Mouse (Mus musculus) MEL (cell line): ENCODE data around the gene Isl1. TPM values are rescaled to one million over a fixed set of nuclear protein-coding genes. Genes with fewer than 3 reads are reported as not detected.

Source experiments
- DNase-seq: peaks from one replicate; pipeline ENCODE4 v3.0.0; 2011; ENCODE audit warnings: low read depth, low spot score
- H3K27ac ChIP-seq: 2 replicates; pipeline ENCODE4 v1.5.1; 2012; ENCODE audit warnings: low read depth, mild to moderate bottlenecking, control low read depth, low read length, moderate library complexity; ENCODE audit not compliant: control insufficient read depth
- H3K27me3 ChIP-seq, 2 experiments: fragments of 150-350 bp in 1 of 2; sonication (generic) in 1 of 2; 2 replicates each; pipeline ENCODE4 v1.6.1; 2012; ENCODE audit warnings: low read length in 2 of 2, mild to moderate bottlenecking in 2 of 2, improper control_type of control experiment in 1 of 2, moderate library complexity in 1 of 2; ENCODE audit not compliant: insufficient read depth in 2 of 2, control insufficient read depth in 1 of 2
- H3K36me3 ChIP-seq, 2 experiments: 2 replicates each; pipeline ENCODE4 v1.6.1; 2012 to 2014; ENCODE audit warnings: low read length in 2 of 2, improper control_type of control experiment in 1 of 2, inconsistent platforms in 1 of 2, mild to moderate bottlenecking in 1 of 2; ENCODE audit not compliant: insufficient read depth in 2 of 2, control insufficient read depth in 1 of 2
- H3K4me1 ChIP-seq, 2 experiments: fragments of 150-350 bp in 1 of 2; sonication (generic) in 1 of 2; 2 replicates each; pipeline ENCODE4 v1.6.1; 2012; ENCODE audit warnings: low read length in 2 of 2, improper control_type of control experiment in 1 of 2, mild to moderate bottlenecking in 1 of 2; ENCODE audit not compliant: insufficient read depth in 2 of 2, control insufficient read depth in 1 of 2
- H3K4me3 ChIP-seq, 2 experiments: fragments of 150-350 bp in 1 of 2; sonication (generic) in 1 of 2; 2 replicates each; pipeline ENCODE4 v1.5.1; 2012; ENCODE audit warnings: low read depth in 2 of 2, low read length in 2 of 2, mild to moderate bottlenecking in 2 of 2, moderate library complexity in 2 of 2, control low read depth in 1 of 2, improper control_type of control experiment in 1 of 2; ENCODE audit not compliant: control insufficient read depth in 1 of 2, insufficient read depth in 1 of 2
- H3K79me2 ChIP-seq: 2 replicates; pipeline ENCODE4 v1.6.1; 2012; ENCODE audit warnings: mild to moderate bottlenecking, low read length, moderate library complexity; ENCODE audit not compliant: control insufficient read depth, poor library complexity, insufficient read depth
- H3K9ac ChIP-seq: 2 replicates; pipeline ENCODE4 v1.6.1; 2012; ENCODE audit warnings: low read depth, mild to moderate bottlenecking, control low read depth, low read length, moderate library complexity; ENCODE audit not compliant: control insufficient read depth, poor library complexity, severe bottlenecking
- H3K9me3 ChIP-seq: fragments of 150-350 bp; sonication (generic); replicated peaks from 2 replicates; pipeline ENCODE4 v1.6.1; 2012; ENCODE audit warnings: mild to moderate bottlenecking, low read length, improper control_type of control experiment, moderate library complexity; ENCODE audit not compliant: insufficient read depth
- GABPA ChIP-seq: IDR thresholded peaks from 2 replicates; pipeline ENCODE4 v1.6.1; 2012; ENCODE audit warnings: low read depth, mild to moderate bottlenecking, inconsistent platforms, low read length, improper control_type of control experiment, moderate library complexity
- MAX ChIP-seq: IDR thresholded peaks from 2 replicates; pipeline ENCODE4 v1.6.1; 2011; ENCODE audit warnings: low read length, improper control_type of control experiment
- MAZ ChIP-seq: IDR thresholded peaks from 2 replicates; pipeline ENCODE4 v1.6.1; 2012; ENCODE audit warnings: low read depth, mild to moderate bottlenecking, inconsistent platforms, low read length, improper control_type of control experiment
- MYB ChIP-seq: IDR thresholded peaks from 2 replicates; pipeline ENCODE4 v1.6.1; 2011; ENCODE audit warnings: mild to moderate bottlenecking, low read depth, low read length, improper control_type of control experiment
- MYC ChIP-seq: IDR thresholded peaks from 2 replicates; pipeline ENCODE4 v1.6.1; 2011; ENCODE audit warnings: low read depth, mild to moderate bottlenecking, low read length, improper control_type of control experiment, moderate library complexity
- POLR2AphosphoS5 ChIP-seq: IDR thresholded peaks from 2 replicates; pipeline ENCODE4 v1.6.1; 2012; ENCODE audit warnings: low read depth, borderline replicate concordance, mild to moderate bottlenecking, inconsistent platforms, low read length, moderate library complexity, mixed read lengths
- RAD21 ChIP-seq: IDR thresholded peaks from 2 replicates; pipeline ENCODE4 v1.6.1; 2011; ENCODE audit warnings: mild to moderate bottlenecking, low read depth, low read length, improper control_type of control experiment
- TCF12 ChIP-seq: IDR thresholded peaks from 2 replicates; pipeline ENCODE4 v1.6.1; 2014; ENCODE audit warnings: low read depth, mild to moderate bottlenecking, inconsistent platforms, low read length, improper control_type of control experiment, moderate library complexity
- UBTF ChIP-seq: IDR thresholded peaks from 2 replicates; pipeline ENCODE4 v1.6.1; 2012; ENCODE audit warnings: low read depth, mild to moderate bottlenecking, inconsistent platforms, low read length, improper control_type of control experiment, moderate library complexity, borderline replicate concordance; ENCODE audit not compliant: insufficient read depth
- ZC3H11A ChIP-seq: IDR thresholded peaks from 2 replicates; pipeline ENCODE4 v1.6.1; 2012; ENCODE audit warnings: low read depth, mild to moderate bottlenecking, inconsistent platforms, low read length, improper control_type of control experiment
- ZKSCAN1 ChIP-seq: IDR thresholded peaks from 2 replicates; pipeline ENCODE4 v1.6.1; 2012; ENCODE audit warnings: low read depth, mild to moderate bottlenecking, inconsistent platforms, low read length, improper control_type of control experiment, moderate library complexity
- ZNF384 ChIP-seq: IDR thresholded peaks from 2 replicates; pipeline ENCODE4 v1.6.1; 2012; ENCODE audit warnings: low read depth, mild to moderate bottlenecking, inconsistent platforms, low read length, improper control_type of control experiment
- polyA plus RNA-seq, 2 experiments: library from polyadenylated mRNA; stranded (reverse) in 1 of 2; unstranded in 1 of 2; fragments of >175 nt in 1 of 2; fragments of >200 nt in 1 of 2; gene quantifications; 2 replicates each; pipeline versions ENCODE4 v1.2.1 to v1.2.4; 2012; ENCODE audit warnings: low replicate concordance in 2 of 2, low read depth in 1 of 2; ENCODE audit not compliant: insufficient read length in 2 of 2, insufficient read depth in 1 of 2, missing spikeins in 1 of 2
- total RNA-seq: library from RNA; depleted of rRNA; stranded (reverse); fragments of 300-350 nt; gene quantifications from 2 replicates; pipeline ENCODE4 v1.2.3, GENCODE M21; 2012

The Isl1 gene
- total and polyA plus RNA-seq, 3 experiments = 0.14 to 0.31 TPM; not detected in 1

GRCm38 (mm10) chr13:116335763-116336162 lies 26.3 kb upstream of the Isl1 start:
- no peak for DNase-seq
- no peaks in the 10 kb centered on the region for H3K27me3 ChIP-seq
- H3K36me3 ChIP-seq = no peaks in the 10 kb centered on the region
- no peak overlapping the region for H3K4me3 ChIP-seq
- no peak overlapping the region for H3K9ac ChIP-seq
- no peaks in the 10 kb centered on the region for H3K9me3 ChIP-seq
- H3K79me2 ChIP-seq = no peaks in the 10 kb centered on the region
- TF ChIP-seq POLR2AphosphoS5 (no peak), ZKSCAN1 (no peak), MAX (no peak)
- H3K27ac ChIP-seq = no peak overlapping the region
- H3K4me1 ChIP-seq = no peaks in the 10 kb centered on the region

GRCm38 (mm10) chr13:116313636-116314530 lies 4.4 kb upstream of the Isl1 start:
- no peak overlapping the region for H3K9ac ChIP-seq
- no peak overlapping the region for H3K27ac ChIP-seq
- H3K4me1 ChIP-seq = no peaks in the 10 kb centered on the region
- H3K79me2 ChIP-seq = no peaks in the 10 kb centered on the region
- TF ChIP-seq RAD21 (no peak), MYB (no peak), ZC3H11A (no peak), ZNF384 (no peak), TCF12 (no peak), UBTF (no peak), GABPA (no peak), MAZ (no peak), MYC (no peak)
- H3K4me3 ChIP-seq = no peak overlapping the region
- no peaks in the 10 kb centered on the region for H3K27me3 ChIP-seq
- H3K9me3 ChIP-seq = no peaks in the 10 kb centered on the region
- no peak for DNase-seq
- no peaks in the 10 kb centered on the region for H3K36me3 ChIP-seq
